Mouse (Mus musculus) heart, adult 2 months (tissue): ENCODE measurements at regions not wholly inside any gene's neighbourhood (a gene's known extent, or its start where the extent isn't known, plus 50 kb on each side); places are given as distances from the start of the nearest gene placed in this dataset.

Experiments used
- CTCF ChIP-seq: fragments of 200-600 bp; IDR thresholded peaks from 2 replicates; pipeline ENCODE4 v1.8.1; 2022; ENCODE audit warnings: antibody characterized with exemption, mild to moderate bottlenecking, moderate library complexity
- EP300 ChIP-seq: fragments of 200-500 bp; IDR thresholded peaks from 2 replicates; pipeline ENCODE4 v1.6.1; 2011; ENCODE audit warnings: low read depth, low read length, control low read depth; ENCODE audit not compliant: insufficient read depth
- POLR2A ChIP-seq: fragments of 200-500 bp; IDR thresholded peaks from 2 replicates; pipeline ENCODE4 v1.6.1; 2011; ENCODE audit warnings: mild to moderate bottlenecking, low read depth, low read length, control low read depth; ENCODE audit not compliant: insufficient read depth

DNA sequence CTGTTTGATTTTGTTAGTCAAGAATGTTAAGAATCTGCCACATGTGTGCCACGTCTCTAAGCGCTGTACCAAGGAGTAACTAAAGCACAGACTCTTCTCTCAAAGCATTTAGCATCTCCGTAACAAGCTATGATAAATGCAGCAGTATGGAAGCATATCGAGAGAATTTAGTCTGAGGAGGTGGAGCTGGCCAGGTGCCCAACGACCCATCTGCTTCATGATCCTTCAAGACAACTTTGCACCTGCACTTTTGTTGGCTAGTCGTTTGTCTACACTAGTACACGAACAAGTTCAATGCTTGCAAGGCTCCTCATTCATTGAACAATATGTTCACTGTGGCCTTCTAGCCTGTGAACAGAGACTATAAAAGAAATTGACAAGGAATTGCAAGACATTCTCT lies 257.8 kb upstream of the Bmp2 start:
- TF ChIP-seq CTCF (no peak), EP300 (no peak), POLR2A (no peak)
